Comparison of ENCODE assay signal across 8 mouse cellular contexts in genomic region chr16:50529511-50530416, GRCm38 (mm10).
DNase-seq lines count a peak whose midpoint lies in the region; ATAC-seq lines count a peak whose summit lies in the region.

No protein-coding gene starts in this region.

- no peaks in the 10 kb centered on the region for H3K27me3 ChIP-seq in hindbrain, embryonic 15.5 days

- peak; percentile 96 for DNase-seq in NIH3T3 (ENCODE audit: low read depth)
- peak; percentile 95 to 96 for DNase-seq in cerebellum, postnatal 10 days
- DNase-seq in frontal cortex, postnatal 36 days (ENCODE audit: low spot score in 2 of 2) = peak; percentile 86 to 90
- DNase-seq in layer of hippocampus, postnatal 36 days = peak; percentile 80 to 82
- DNase-seq in lung, postnatal 25 days (ENCODE audit: low spot score) = peak; percentile 90
- DNase-seq in retina, adult 2 months (ENCODE audit: low read depth, low spot score) = peak; percentile 59
- DNase-seq in thymus, postnatal 25 days = peak; percentile 75

- H3K36me3 ChIP-seq in hindbrain, embryonic 15.5 days = no peaks in the 10 kb centered on the region

- under 1% methylated on average over 46 of the region's 46 CpGs for WGBS in hindbrain, embryonic 15.5 days

- peak; percentile 66 for ATAC-seq in hindbrain, embryonic 15.5 days (ENCODE audit: low FRiP score, low read depth)

- no peaks in the 10 kb centered on the region; the same call in 1 of the 2 replicates for H3K4me1 ChIP-seq in hindbrain, embryonic 15.5 days (replicated peaks)

- H3K27ac ChIP-seq in hindbrain, embryonic 15.5 days (replicated peaks) = peak overlapping the region; percentile 93

- H3K9ac ChIP-seq in hindbrain, embryonic 15.5 days = peak overlapping the region; percentile 86

- peak overlapping the region; percentile 99 for H3K4me2 ChIP-seq in hindbrain, embryonic 15.5 days

- peak overlapping the region; percentile 77 for H3K4me3 ChIP-seq in hindbrain, embryonic 15.5 days

- no peaks in the 10 kb centered on the region for H3K9me3 ChIP-seq in hindbrain, embryonic 15.5 days

Comparison
In these comparisons a context has a peak if more than half of its experiments do, and no peak if none do; other contexts are left out.
1. Peak in every context shown above with its lines: DNase-seq, ATAC-seq, H3K4me3 ChIP-seq and H3K27ac ChIP-seq.